Mouse (Mus musculus) kidney, postnatal 0 days (tissue): ENCODE measurements around the gene Cacnb4. TPM values are rescaled to one million over a fixed set of nuclear protein-coding genes. Genes with fewer than 3 reads are reported as not detected.

Experiments
- ATAC-seq: fragments of 200-750 bp; cut with Nextera tagmentation; replicated peaks from 2 replicates; pipeline ENCODE4 v1.8.0; 2017; ENCODE audit warnings: low read depth, moderate number of reproducible peaks, moderate TSS enrichment, moderate library complexity; ENCODE audit not compliant: low FRiP score
- DNase-seq: peaks from one replicate; pipeline ENCODE4 v3.0.0-alpha.2; 2016; ENCODE audit warnings: low spot score
- H3K27ac ChIP-seq: fragments of 300-500 bp; sonication (generic); 2 replicates; pipeline ENCODE4 v1.5.1; 2014; ENCODE audit warnings: mild to moderate bottlenecking
- H3K27me3 ChIP-seq: fragments of 300-500 bp; sonication (generic); 2 replicates; pipeline ENCODE4 v1.6.1; 2014; ENCODE audit warnings: low read length, mixed read lengths; ENCODE audit not compliant: insufficient read depth
- H3K36me3 ChIP-seq: fragments of 300-500 bp; sonication (generic); 2 replicates; pipeline ENCODE4 v1.6.1; 2014; ENCODE audit warnings: low read length, mixed read lengths; ENCODE audit not compliant: insufficient read depth
- H3K4me1 ChIP-seq: fragments of 300-500 bp; sonication (generic); replicated peaks from 2 replicates; pipeline ENCODE4 v1.6.1; 2014; ENCODE audit warnings: antibody characterized with exemption, low read length, mixed read lengths; ENCODE audit not compliant: insufficient read depth
- H3K4me2 ChIP-seq: fragments of 300-500 bp; sonication (generic); 2 replicates; pipeline ENCODE4 v1.6.1; 2014; ENCODE audit warnings: mild to moderate bottlenecking, low read length, moderate library complexity, mixed read lengths
- H3K4me3 ChIP-seq: fragments of 300-500 bp; sonication (generic); replicated peaks from 2 replicates; pipeline ENCODE4 v1.5.1; 2014; ENCODE audit warnings: low read depth, low read length
- H3K9ac ChIP-seq: fragments of 300-500 bp; sonication (generic); 2 replicates; pipeline ENCODE4 v1.6.1; 2014; ENCODE audit warnings: low read depth, low read length
- H3K9me3 ChIP-seq: fragments of 300-500 bp; sonication (generic); replicated peaks from 2 replicates; pipeline ENCODE4 v1.6.1; 2016; ENCODE audit warnings: low read length, inconsistent platforms, mixed read lengths
- CTCF ChIP-seq: IDR thresholded peaks from 2 replicates; pipeline ENCODE4 v1.5.1; 2016; ENCODE audit warnings: antibody characterized with exemption, low read depth, mild to moderate bottlenecking, moderate library complexity
- WGBS: fragments of 180-500 bp; shearing (Covaris S2); extraction: QIAGEN DNeasy Blood & Tissue Kit; methylation state at CpG from one replicate; pipeline ENCODE4 v1.1.7; 2014; 5-methylcytosine and 5-hydroxymethylcytosine counted together
- polyA plus RNA-seq: library from polyadenylated mRNA; unstranded; fragments of >200 nt; fragmentation: Nextera tagmentation; extraction: Ambion mirVana; gene quantifications from 2 replicates; pipeline ENCODE4 v1.2.1, GENCODE M21; 2015

Gene Cacnb4
- polyA plus RNA-seq, 1 experiment from 2014 or later, result 2.0 TPM

- H3K4me2 ChIP-seq, result no peak overlapping the region
- no peaks in the 10 kb centered on the region for H3K9me3 ChIP-seq
- WGBS, result 0% methylated on average over 5 of the region's 5 CpGs
- H3K9ac ChIP-seq, result no peak overlapping the region
- H3K36me3 ChIP-seq, result no peaks in the 10 kb centered on the region
- no peak overlapping the region for H3K27ac ChIP-seq
- ATAC-seq (peak; percentile 53), DNase-seq (peak; percentile 94)
- H3K4me1 ChIP-seq, result 0 out of 2 replicates have a peak, but pooled peaks cover 3% of the 10 kb centered on the region
- TF ChIP-seq CTCF, result peak; percentile 88
- no peaks in the 10 kb centered on the region for H3K27me3 ChIP-seq
- H3K4me3 ChIP-seq, result no peak overlapping the region
Observed at GRCm38 (mm10) chr2:52590970-52591347, 85.7 kb downstream of the Cacnb4 start.

- Histone ChIP-seq H3K27ac (no peak overlapping the region), H3K36me3 (no peaks in the 10 kb centered on the region), H3K9ac (no peak overlapping the region), H3K4me1 (0 out of 2 replicates have a peak, but pooled peaks cover 3% of the 10 kb centered on the region), H3K4me3 (no peak overlapping the region), H3K9me3 (no peaks in the 10 kb centered on the region), H3K27me3 (no peaks in the 10 kb centered on the region), H3K4me2 (no peak overlapping the region)
- ATAC-seq (no peak), DNase-seq (no peak)
- WGBS, result 60% methylated on average over 7 of the region's 7 CpGs
- TF ChIP-seq CTCF, result no peak
Observed at GRCm38 (mm10) chr2:52590340-52590969, 86.2 kb downstream of the Cacnb4 start.

GRCm38 (mm10) chr2:52589514-52589913 lies 87.1 kb downstream of the Cacnb4 start:
- Histone ChIP-seq H3K36me3 (no peaks in the 10 kb centered on the region), H3K4me2 (no peak overlapping the region), H3K27ac (no peak overlapping the region), H3K9ac (no peak overlapping the region), H3K4me1 (0 out of 2 replicates have a peak, but pooled peaks cover 3% of the 10 kb centered on the region), H3K4me3 (no peak overlapping the region), H3K9me3 (no peaks in the 10 kb centered on the region), H3K27me3 (no peaks in the 10 kb centered on the region)
- 89% methylated on average over 4 of the region's 4 CpGs for WGBS
- ATAC-seq (no peak), DNase-seq (no peak)
- TF ChIP-seq CTCF, result peak; percentile 40; the same call in 1 of the 2 replicates

GRCm38 (mm10) chr2:52585384-52585783 lies 91.2 kb downstream of the Cacnb4 start:
- Histone ChIP-seq H3K4me3 (no peak overlapping the region), H3K27me3 (no peaks in the 10 kb centered on the region), H3K4me1 (0 out of 2 replicates have a peak, but pooled peaks cover 2% of the 10 kb centered on the region), H3K36me3 (no peaks in the 10 kb centered on the region), H3K9me3 (no peaks in the 10 kb centered on the region), H3K4me2 (no peak overlapping the region), H3K9ac (no peak overlapping the region), H3K27ac (no peak overlapping the region)
- TF ChIP-seq CTCF, result no peak
- no peak for ATAC-seq
- WGBS, result 71% methylated on average over 4 of the region's 4 CpGs
- no peak for DNase-seq

- no peaks in the 10 kb centered on the region for H3K27me3 ChIP-seq
- no peak for TF ChIP-seq CTCF
- no peaks in the 10 kb centered on the region for H3K9me3 ChIP-seq
- DNase-seq (peak; percentile 95), ATAC-seq (peak; percentile 27; the same call in 1 of the 2 replicates)
- no peak overlapping the region for H3K9ac ChIP-seq
- H3K4me2 ChIP-seq, result no peak overlapping the region
- 76% methylated on average over 11 of the region's 11 CpGs for WGBS
- H3K27ac ChIP-seq, result peak overlapping the region; percentile 62; the same call in 1 of the 2 replicates
- no peak overlapping the region for H3K4me3 ChIP-seq
- H3K4me1 ChIP-seq, result no peaks in the 10 kb centered on the region
- H3K36me3 ChIP-seq, result no peaks in the 10 kb centered on the region
Observed at GRCm38 (mm10) chr2:52581132-52581781, 95.4 kb downstream of the Cacnb4 start.

GRCm38 (mm10) chr2:52580697-52581096 lies 95.9 kb downstream of the Cacnb4 start:
- Histone ChIP-seq H3K9me3 (no peaks in the 10 kb centered on the region), H3K27ac (peak overlapping the region; percentile 62; the same call in 1 of the 2 replicates), H3K27me3 (no peaks in the 10 kb centered on the region), H3K9ac (no peak overlapping the region), H3K4me1 (no peaks in the 10 kb centered on the region), H3K4me3 (no peak overlapping the region), H3K36me3 (no peaks in the 10 kb centered on the region), H3K4me2 (no peak overlapping the region)
- 38% methylated on average over 5 of the region's 5 CpGs for WGBS
- 0 out of 2 replicates have a peak, but pooled peaks have one; percentile 30 for ATAC-seq
- peak; percentile 88 for DNase-seq
- TF ChIP-seq CTCF, result no peak
